Mouse (Mus musculus) layer of hippocampus, postnatal 10 days (tissue): ENCODE data around the gene Gm11084. TPM values are rescaled to one million over a fixed set of nuclear protein-coding genes. Genes with fewer than 3 reads are reported as not detected.
"Not testable (repeated sequence)": the region's sequence is repeated elsewhere in the genome, so short reads cannot be mapped to it uniquely, and the experiment has no call there.

Experiments used
- DNase-seq, 2 experiments: peaks; one replicate each; pipeline ENCODE4 v3.0.0; 2021; ENCODE audit warnings: low spot score in 2 of 2
- total RNA-seq, 2 experiments: library from RNA; stranded (reverse); gene quantifications; 2 replicates each; pipeline ENCODE4 v1.2.3; 2021

The Gm11084 gene
- total RNA-seq, 2 experiments from 2014 or later: not detected

DNA sequence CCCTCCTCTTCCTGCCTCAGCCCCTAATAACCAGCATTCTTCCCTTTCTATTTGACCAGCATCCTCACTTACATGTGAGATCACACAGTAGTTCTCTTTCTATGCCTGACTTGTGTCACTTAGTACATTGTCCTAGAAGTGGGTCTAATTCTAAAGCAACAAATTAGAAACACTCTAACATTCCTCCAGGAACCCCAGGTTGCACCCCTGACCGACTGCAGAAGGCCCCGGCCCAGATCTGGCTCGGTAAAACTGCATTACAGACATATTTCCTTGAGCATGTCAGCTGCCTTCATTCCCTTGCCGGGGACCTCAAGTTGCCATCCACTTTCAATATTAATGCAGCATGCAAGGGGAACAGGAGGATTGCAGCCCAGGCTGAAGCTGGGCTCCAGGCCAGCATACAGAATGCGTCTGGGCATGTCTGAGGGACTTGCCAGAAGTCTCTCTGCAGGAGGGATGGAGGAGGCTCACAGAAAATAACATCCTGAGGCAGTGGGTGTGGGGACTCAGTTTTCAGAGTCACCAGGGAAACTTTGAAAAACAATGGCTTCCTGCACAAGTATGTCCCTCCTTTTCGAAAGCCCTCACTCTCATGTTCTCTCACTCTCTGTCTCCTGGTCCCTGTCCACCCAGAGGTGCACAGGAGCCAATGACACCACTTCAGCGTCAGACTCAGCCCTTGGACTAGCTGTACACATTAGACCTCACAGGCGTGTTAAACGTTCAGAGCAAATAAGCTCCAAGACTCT is 9.0 kb upstream of the Gm11084 start:
- DNase-seq: peak; percentile 67 to 69

DNA sequence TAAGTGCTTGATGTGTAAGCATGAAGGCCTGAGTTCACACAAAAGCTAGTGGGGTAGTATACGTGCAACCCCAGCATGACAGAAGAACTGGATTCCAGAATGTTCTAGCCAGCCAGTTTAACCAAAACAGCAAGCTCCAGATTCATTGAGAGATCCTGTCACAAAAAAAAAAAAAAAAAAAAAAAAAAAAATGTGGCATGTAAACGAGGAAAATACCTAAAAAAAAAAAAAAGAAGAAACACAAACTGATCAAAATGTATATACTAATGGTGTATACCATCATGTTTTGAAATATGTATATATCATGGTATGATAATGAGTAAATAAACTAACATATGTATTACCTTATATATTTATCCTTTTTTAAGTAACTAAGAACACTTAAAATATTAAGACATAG is 7.6 kb upstream of the Gm11084 start:
- DNase-seq: no peak

DNA sequence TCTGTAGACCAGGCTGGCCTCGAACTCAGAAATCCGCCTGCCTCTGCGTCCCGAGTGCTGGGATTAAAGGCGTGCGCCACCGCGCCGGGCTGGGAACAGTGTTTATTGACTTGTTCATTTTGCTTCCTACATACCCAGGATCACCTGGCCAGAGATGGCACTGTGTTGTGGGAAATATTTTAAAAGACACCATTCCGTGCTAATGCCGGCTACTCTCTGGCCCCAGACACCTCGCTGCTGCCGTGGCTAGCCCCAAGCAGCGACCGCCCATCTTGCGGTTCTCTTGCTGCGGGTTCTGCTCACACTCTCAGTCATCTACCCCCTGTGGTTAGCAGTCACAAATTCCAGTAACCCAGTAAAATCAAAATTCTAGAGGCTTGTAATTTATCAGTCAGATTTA is 6.0 kb upstream of the Gm11084 start:
- no peak for DNase-seq

DNA sequence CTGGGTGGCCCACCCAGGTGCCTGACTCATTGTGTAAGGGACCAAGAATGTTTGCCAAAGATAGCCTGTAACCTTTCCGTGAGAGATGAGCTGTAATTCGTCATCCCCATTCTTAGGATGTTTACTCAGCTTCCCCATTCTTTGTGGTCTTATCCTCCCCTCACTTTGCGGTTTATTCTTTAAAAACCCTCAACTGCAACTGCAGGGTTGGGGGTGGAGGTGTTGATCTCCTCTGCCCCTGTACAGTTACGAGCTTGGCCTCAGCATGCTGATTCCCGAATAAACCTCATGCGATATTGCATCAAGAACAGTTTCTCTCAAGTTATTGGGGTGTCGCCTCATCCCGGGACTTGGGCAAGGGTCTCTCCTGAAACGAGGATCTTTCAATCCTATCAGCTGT is 2.4 kb upstream of the Gm11084 start:
- not testable (repeated sequence) for DNase-seq

DNA sequence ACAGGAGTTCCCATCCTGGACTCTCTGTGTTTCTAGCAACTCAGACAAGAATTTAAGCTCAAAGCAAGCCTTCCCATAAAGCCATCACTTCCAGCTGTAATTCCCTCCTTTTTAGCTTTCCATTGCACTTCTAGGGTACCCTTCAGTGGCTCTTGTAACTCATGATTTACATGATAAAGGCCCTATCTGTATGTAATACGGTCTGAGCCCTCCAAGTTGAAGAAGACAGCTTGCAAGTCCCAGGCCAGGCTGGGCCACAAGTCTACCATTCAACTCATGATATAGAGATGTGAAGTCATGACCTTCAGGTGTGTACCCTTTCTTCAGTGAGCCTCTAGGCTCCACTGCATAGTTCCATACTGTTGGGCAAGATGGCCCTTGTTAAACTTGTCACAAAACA is 1.0 kb downstream of the Gm11084 start:
- DNase-seq: no peak

DNA sequence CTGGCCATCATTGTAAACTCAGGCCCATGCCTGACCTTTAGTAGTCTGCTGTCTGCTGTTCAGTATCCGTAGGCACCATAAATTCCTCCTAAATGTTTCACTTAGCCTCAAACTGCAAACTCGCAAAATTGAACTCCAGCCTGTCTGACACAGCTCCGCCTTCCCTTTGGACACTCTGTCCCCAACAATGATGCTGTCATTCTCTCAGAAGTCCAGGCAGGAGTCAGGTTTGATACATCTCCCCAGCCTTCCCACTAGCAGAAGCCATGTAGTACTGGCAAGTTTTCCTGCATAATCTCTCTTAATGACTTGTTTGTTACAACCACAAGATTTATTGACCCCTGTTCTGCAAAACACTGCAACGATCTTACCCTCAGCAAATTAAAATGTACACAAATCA is 1.7 kb downstream of the Gm11084 start:
- no peak for DNase-seq

DNA sequence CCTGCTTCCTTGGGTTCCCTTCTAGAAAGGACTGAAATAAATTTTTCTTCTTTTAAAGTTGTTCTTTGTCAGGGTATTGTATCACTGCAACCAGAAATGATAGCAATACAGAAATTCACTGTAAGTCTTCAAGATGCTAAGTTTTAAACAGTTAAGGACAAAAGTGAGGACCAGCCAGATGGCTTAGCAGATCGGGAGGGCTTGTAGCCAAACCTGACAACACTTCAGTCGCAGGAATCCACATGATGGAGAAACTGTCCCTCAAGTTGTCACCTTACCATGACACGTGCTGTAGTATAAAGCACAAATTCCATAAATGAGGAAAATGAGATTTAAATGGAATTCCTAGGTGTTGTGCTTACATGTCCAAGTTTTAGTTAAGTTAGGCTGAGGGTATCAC is 3.3 kb downstream of the Gm11084 start:
- DNase-seq: no peak

DNA sequence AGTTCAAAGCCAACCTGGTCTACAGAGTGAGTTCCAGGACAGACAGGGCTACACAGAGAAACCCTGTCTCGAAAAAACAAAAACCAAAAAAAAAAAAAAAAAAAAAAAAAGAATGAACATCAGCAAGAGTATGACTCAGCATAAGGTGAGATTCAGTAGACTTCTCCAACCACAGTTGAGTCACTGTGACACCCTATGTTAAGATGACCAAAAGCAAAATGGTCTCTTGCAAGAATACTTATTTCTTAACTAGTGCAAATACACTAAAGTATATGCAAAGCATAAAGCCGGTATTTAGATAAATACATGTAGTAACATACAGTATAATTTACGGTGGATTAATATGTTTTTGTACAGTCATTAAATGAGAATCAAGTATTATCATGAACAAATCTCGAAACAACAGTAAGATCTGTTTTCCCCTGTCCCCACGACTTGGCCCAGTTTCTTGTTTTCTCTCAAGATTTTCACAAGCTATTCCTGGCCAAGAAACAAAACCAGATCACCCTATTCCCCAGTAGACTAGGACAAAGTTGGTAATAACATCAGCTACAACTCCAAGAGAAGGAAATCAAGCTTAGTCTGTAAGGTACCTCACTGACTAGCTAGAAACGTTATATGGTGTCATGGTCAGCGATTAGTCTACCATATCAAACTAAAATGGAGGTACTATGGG is 4.3 kb downstream of the Gm11084 start:
- no peak for DNase-seq

DNA sequence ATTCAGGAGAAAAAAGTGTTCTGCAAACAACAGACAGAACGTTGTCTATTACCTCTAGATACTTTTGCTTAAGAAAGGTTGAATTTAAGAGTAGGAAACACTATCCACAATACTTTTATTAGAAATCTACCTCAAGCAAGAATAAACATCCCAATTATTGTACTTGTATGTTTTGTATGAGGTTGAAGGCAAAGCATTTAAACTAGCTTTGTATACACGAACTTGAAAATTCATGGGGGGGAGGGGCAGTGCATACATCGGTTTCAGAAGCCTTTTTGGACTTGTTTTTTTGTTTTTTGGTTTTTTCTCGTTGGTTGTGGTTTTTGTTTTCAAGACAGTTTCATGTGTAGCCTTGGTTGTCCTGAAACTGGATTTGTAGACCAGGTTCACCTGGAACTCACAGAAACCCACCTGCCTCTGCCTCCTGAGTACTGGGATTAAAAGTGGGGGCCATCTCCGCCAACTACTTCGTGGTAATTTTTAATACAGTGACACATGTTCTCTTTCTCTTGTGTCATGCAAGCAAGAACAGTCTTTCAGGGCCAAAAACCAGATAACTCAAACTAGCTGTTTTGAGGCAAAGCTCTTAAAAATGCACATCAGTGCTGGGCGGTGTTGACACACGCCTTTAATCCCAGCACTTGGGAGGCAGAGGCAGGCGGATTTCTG is 4.9 kb downstream of the Gm11084 start:
- no peak for DNase-seq

DNA sequence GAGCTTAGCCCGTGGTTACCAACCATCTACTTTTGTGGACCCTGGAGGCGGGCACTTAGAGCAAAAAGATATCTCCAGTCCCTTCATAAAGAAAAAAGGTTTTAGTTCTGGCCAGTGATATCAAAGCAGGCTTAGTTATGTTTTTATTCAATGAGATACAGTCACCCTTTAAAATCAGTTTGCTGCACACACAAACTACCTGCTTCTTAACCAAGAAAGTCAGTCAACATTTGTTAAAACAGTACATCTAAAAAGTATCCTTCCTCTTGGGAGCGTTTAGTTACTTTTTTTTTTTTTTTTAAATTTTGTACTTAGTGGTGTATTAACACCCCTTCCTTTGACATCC is 5.5 kb downstream of the Gm11084 start:
- no peak for DNase-seq

DNA sequence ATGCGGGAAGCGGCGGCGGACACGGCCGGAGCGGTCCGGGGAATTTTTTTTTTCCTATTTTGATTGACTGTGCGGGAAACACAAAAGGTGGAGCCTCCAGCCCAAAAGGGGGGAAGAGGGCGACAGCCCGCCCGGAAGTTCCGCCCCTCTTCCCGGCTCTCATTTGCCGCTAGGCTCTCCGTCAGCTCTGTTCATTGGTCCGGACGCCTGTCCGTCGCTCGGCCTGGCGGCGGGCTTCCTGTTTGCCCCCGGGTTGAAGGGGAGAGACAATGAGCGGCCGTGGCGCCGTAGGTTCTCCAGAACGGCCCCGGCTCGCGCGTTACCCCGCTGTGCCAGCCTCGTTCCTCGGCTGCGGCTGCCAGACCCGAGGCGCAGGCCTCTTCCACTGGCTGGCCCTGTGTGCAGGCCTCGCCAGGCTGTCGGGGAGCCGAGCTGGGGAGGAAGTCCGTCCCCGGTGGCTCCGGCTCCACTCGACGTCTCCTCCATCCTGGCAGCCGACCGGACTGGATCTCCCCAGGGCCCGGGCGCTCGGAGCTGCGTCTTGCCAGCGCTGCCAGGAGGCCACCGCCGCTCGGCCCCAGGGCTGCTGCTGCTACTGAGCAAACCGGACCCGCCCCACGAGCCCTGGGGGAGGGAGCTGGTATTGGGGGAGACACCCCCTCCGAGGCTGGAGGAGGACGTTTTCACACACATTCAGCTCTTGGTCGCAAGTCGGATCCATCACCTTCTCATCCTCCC is 6.0 kb downstream of the Gm11084 start, which contains the start of gene Sp3:
Sp3 (minus strand) TSS at position 110 of the 738 bp plus-strand sequence.
- peak; percentile 97 for DNase-seq

DNA sequence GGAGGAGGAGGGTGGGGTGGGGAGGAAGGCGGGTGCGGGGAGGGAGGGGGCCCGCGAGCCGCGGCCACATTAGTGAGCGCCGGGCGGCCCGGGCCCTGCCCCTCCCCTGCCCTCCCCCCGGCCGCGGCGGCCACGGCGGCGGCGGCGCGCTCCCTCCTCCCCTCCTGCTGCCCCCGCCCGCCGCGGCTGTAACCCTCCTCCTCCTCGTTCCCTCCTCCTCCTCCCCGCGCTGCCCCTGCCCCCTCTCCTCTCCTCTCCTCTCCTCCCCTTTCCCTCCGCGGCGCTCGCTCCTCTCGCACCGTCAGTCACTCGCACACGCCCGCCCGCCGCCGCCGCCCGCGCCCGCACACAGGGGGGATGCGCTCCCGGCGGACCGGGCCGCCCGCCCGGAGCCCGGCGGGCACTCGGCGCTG is 6.9 kb downstream of the Gm11084 start:
- DNase-seq: peak; percentile 77 to 85

DNA sequence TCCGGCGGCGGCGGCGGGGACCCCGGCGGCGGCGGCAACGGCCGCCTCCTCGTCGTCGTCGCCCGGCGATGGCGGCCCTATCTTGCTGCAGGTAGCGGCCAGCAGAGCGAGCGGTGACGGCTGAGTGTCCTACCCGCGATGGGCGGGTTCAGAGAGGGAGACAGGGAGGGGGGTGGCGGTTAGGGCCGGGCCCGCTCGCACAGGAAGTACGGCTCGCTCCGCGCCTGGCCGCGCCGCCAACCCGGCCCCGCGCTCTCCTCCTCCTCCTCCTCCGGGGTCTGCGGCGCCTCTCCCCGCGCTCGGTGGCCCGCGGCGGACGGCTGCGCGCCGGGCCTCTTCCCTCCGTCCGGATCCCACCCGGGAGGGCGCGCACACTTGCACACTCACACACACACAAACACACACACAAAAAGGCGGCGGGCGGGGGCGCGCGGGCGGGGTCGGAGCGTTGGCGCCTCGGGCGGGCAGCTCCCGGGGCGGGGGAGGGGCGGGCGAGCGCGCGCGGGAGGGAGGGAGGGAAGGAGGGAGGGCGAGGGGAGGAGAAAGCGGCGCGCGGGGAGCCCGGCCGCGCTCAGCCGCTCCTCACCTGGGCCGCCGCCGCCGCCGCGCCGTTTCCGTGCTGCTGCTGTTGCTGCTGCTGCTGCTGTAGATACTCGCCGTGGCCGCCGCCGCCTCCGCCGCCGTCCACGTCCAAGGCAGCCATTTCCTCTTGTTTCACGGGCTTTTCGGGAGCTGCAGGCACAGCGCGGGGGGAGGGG is 7.4 kb downstream of the Gm11084 start:
- peak; percentile 83 to 87 for DNase-seq

DNA sequence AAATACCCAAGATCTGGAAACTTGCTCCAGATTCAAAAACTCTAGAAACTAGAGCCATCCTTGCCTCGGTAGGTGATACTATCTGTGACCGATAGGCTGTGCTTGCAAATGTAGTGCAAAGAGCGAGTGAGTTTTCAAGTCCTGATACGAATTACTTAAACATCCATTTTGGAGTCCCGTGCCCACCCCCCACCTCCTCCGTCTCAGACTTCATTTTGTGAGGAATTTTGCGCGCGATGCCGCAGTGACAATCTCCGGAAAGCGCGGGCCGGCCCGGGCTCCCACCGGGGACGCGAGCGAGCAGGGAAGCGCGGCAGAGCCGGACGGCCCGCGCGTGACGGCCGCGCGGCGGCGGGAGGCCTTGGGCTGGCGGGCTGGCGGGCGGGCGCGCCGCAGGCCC is 8.0 kb downstream of the Gm11084 start:
- DNase-seq: no peak

DNA sequence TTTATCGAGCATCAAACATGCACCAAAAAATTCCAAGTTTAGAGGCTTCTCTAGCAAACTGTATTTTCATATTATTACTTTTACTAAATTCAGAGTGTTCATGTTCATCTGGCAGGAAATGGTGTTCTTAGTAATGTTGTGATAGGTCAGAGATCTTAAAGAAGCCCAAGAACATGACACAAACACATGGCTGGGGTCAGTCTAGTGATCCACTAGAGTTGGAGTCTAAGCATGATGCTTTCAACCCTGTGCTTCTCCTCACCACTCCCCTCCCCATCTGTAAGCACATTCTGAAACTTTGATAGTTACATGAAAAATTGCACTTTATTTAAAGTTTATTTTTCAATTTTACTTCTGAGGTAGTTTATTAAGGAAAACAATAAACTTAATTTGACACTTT is 9.2 kb downstream of the Gm11084 start:
- DNase-seq: no peak

DNA sequence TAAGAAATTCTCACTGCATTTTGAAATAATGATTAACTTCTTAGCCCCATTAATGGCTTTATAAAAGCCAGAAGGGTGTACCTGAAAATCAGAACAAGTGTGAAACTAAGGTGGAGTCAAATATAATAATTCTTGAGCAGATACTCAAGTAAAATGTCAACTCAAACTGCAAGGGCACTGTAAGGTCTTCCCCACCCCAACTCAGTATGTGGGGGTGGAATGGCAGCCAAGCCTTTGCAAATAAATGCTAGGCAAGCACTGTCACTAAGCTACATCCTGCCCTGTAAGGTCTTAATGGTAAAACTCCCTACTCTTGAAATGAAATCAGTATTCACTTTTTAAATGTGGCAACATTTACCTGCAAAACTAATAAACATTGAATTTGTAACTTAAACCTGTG is 10.5 kb downstream of the Gm11084 start:
- DNase-seq: no peak

DNA sequence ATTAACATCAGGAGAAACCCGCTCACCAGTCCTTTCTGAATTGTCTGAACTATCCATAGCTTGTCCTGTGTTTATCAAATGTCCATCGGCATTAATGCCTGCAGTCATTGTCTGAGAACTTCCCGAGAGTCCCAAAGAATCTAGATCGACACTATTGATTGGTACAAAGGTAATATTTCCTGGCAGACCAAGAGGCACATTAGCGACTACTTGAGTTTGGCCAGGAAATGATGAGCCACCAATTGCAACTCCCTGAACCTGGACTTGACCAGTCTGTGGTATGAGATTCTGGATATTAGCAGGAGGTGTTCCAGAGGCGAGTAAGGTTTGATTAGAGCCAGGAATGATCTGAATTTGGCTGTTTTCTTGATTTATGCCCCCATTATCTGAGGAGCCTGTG is 15.7 kb downstream of the Gm11084 start:
- no peak for DNase-seq

DNA sequence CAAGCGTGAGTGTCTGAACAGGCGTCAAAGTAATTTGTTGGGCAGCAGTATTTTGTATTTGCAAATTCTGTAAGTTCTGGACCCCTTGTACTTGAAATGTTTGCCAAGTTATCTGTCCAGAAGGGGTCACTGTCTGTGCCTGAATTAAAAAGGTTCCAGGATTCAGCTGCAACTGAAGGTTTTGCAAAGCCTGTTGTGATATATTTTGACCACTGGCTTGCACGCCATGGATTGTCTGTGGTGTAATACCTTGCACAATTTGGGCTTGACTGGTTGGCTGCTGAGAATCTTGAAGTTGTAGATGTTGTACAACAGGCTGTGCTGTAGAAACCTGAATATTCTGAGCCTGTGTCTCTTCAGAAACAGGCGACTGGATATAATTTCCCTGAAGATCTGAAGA is 16.2 kb downstream of the Gm11084 start:
- DNase-seq: no peak

DNA sequence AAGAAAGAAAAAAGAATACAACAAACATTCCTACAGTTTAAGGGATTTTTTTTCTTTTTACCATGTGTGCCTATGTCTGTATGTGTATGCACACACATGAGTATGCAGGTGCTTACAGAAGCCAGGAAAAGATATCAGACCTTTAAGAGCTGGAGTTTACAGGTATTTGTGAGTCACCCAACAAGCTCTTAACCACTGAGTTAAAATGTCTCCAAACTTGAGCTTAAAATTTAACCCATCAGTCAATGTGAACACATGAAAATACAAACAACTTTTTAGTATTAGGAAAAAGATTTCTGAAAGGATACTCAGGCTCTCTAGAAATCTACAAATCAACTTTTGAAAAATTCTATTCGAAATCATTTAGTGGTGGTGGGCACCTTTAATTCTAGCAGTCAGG is 18.0 kb downstream of the Gm11084 start:
- DNase-seq: no peak

DNA sequence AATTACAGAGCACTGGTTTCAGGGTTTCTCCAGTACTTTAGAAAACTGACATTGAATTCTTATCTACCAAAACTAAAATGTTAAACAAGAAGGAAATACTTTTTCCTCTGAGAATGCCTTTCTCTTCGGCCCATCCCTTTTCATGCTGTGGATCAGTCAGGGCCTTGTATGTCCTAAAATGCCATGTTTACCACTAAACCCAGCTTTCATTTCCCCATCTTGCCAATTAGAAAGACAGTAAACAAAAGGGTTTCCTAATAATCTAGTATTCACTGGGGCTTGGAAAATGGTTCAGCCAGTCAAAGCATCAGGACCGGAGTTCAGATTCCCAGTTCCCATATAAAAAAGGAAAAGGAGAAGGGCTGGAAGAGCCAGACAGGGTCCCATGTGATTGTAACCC is 21.1 kb downstream of the Gm11084 start:
- no peak for DNase-seq

DNA sequence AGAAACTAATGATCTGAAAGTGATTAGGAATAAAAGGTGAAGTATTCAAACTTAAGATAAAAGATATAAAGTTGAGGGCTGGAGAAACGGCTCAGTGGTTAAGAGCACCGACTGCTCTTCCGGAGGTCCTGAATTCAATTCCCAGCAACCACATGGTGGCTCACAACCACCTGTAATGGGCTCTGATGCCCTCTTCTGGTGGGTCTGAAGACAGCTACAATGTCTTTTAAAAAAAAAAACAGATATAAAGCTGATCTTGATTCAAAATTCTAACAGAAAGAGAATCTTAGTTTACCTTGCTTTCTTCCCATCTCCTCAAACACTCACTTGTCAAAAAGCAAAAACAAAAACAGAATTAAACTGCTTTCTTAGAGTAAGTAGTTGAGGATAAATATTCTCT is 30.1 kb downstream of the Gm11084 start:
- no peak for DNase-seq
